Mouse (Mus musculus) intestine, embryonic 14.5 days (tissue): Measurements from ENCODE around the gene Usf1. TPM values are rescaled to one million over a fixed set of nuclear protein-coding genes. Genes with fewer than 3 reads are reported as not detected.

Source experiments
- ATAC-seq: fragments of 200-750 bp; cut with Nextera tagmentation; replicated peaks from 2 replicates; pipeline ENCODE4 v1.8.0; 2017; ENCODE audit warnings: low read depth, moderate number of reproducible peaks, moderate TSS enrichment, moderate library complexity; ENCODE audit not compliant: low FRiP score, low TSS enrichment
- DNase-seq: peaks from one replicate; pipeline ENCODE4 v3.0.0-alpha.2; 2018; ENCODE audit warnings: low spot score
- H3K27ac ChIP-seq: fragments of 300-500 bp; sonication (generic); 2 replicates; pipeline ENCODE4 v1.5.1; 2014; ENCODE audit warnings: low read depth, mild to moderate bottlenecking, control low read depth
- H3K27me3 ChIP-seq: fragments of 300-500 bp; sonication (generic); replicated peaks from 2 replicates; pipeline ENCODE4 v1.6.1; 2014; ENCODE audit warnings: low read length, control low read depth; ENCODE audit not compliant: control insufficient read depth, insufficient read depth
- H3K36me3 ChIP-seq: fragments of 300-500 bp; sonication (generic); 2 replicates; pipeline ENCODE4 v1.6.1; 2014; ENCODE audit warnings: low read length, control low read depth; ENCODE audit not compliant: control insufficient read depth, insufficient read depth
- H3K4me1 ChIP-seq: fragments of 300-500 bp; sonication (generic); replicated peaks from 2 replicates; pipeline ENCODE4 v1.6.1; 2014; ENCODE audit warnings: low read length, control low read depth, mixed read lengths; ENCODE audit not compliant: control insufficient read depth, insufficient read depth
- H3K4me2 ChIP-seq: fragments of 300-500 bp; sonication (generic); 2 replicates; pipeline ENCODE4 v1.6.1; 2014; ENCODE audit warnings: low read length
- H3K4me3 ChIP-seq: fragments of 300-500 bp; sonication (generic); 2 replicates; pipeline ENCODE4 v1.5.1; 2014; ENCODE audit warnings: low read depth, low read length, control low read depth, mixed read lengths
- H3K9ac ChIP-seq: fragments of 300-500 bp; sonication (generic); 2 replicates; pipeline ENCODE4 v1.6.1; 2014; ENCODE audit warnings: mild to moderate bottlenecking, low read length
- H3K9me3 ChIP-seq: fragments of 300-500 bp; sonication (generic); 2 replicates; pipeline ENCODE4 v1.6.1; 2016; ENCODE audit warnings: low read length, control low read depth; ENCODE audit not compliant: control insufficient read depth
- WGBS: fragments of 180-500 bp; shearing (Covaris S2); extraction: QIAGEN DNeasy Blood & Tissue Kit; methylation state at CpG from one replicate; pipeline ENCODE4 v1.1.7; 2014; 5-methylcytosine and 5-hydroxymethylcytosine counted together
- polyA plus RNA-seq: library from polyadenylated mRNA; unstranded; fragments of >200 nt; fragmentation: Nextera tagmentation; extraction: Ambion mirVana; gene quantifications from 2 replicates; pipeline ENCODE4 v1.2.1, GENCODE M21; 2014

Usf1 gene
- polyA plus RNA-seq, 1 experiment from 2014 or later = 73.7 TPM

DNA sequence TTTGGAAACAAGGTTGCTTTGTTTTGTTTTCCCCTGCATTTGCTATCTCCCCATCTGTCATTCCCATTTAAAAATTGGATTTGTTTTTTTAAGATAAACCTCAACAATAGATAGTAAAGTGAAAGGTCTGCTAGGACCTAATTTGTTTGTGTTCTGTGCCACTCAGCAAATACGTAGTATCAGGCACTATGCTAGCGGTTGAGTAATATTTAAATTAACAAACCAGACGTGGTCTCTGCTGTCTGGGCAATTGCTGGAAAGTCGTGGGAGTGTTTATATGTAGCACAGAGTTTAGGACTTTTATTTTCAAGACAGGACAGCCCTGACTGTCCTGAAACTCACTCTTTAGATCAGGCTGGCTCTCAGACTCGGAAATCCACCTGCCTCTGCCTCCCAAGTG lies 41.4 kb downstream of the Usf1 start:
- H3K27me3 ChIP-seq = no peaks in the 10 kb centered on the region
- H3K9ac ChIP-seq = no peak overlapping the region
- peaks cover 4% of the 10 kb centered on the region for H3K4me1 ChIP-seq
- no peak for ATAC-seq
- no peak for DNase-seq
- H3K27ac ChIP-seq = no peak overlapping the region
- H3K4me2 ChIP-seq = no peak overlapping the region
- H3K4me3 ChIP-seq = no peak overlapping the region
- H3K9me3 ChIP-seq = no peaks in the 10 kb centered on the region
- no peaks in the 10 kb centered on the region for H3K36me3 ChIP-seq
- WGBS = 68% methylated on average over 5 of the region's 5 CpGs

GRCm38 (mm10) chr1:171452923-171453322 lies 41.8 kb downstream of the Usf1 start:
- Histone ChIP-seq H3K27me3 (no peaks in the 10 kb centered on the region), H3K9me3 (no peaks in the 10 kb centered on the region), H3K4me1 (no peaks in the 10 kb centered on the region), H3K4me2 (no peak overlapping the region), H3K9ac (no peak overlapping the region), H3K36me3 (no peaks in the 10 kb centered on the region), H3K27ac (no peak overlapping the region), H3K4me3 (no peak overlapping the region)
- 74% methylated on average over 5 of the region's 5 CpGs for WGBS
- DNase-seq (no peak), ATAC-seq (no peak)

DNA sequence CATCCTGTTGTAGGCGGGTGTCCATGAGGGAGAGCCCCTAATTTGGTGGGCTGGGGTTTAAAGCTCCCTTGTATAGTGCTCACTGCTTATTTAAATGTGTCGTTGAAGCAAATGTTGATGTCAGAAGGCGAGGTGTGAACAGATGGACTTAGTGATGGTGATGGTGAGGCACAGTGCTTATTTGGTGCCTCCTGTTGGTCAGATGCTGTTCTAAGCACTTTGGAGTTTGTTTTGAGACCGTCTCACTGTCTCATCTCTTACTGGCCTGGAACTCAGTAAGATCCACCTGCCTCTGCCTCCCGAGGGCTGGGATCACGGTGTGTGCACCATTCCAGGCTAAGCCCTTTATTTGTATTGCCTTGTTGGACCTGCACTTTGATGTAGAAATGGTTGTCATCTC lies 43.8 kb downstream of the Usf1 start:
- Histone ChIP-seq H3K27me3 (no peaks in the 10 kb centered on the region), H3K4me2 (no peak overlapping the region), H3K9ac (no peak overlapping the region), H3K4me3 (no peak overlapping the region), H3K36me3 (no peaks in the 10 kb centered on the region), H3K9me3 (no peaks in the 10 kb centered on the region), H3K4me1 (no peaks in the 10 kb centered on the region), H3K27ac (no peak overlapping the region)
- no peak for DNase-seq
- WGBS = 89% methylated on average over 6 of the region's 6 CpGs
- no peak for ATAC-seq

DNA sequence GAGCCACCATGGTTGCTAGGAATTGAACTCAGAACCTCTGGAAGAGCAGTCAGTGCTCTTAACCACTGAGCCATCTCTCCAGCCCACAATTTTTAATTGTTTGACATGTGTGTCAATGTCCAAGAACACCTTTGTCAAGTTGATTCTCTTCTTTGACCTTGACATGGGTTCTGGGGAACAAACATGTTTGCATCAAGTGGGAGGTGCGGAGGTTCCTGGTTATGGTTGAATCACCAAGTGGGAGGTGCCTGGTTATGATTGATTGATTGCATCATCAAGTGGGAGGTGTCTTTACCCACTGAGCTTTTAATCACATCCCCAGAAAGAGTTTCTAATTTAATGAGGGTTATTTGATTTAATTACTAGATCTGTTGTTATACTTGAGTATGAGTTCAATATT lies 46.5 kb downstream of the Usf1 start:
- H3K4me2 ChIP-seq = no peak overlapping the region
- no peak for ATAC-seq
- DNase-seq = no peak
- no peak overlapping the region for H3K27ac ChIP-seq
- 88% methylated on average over 1 of the region's 1 CpGs for WGBS
- H3K36me3 ChIP-seq = peaks cover 11% of the 10 kb centered on the region
- no peak overlapping the region for H3K9ac ChIP-seq
- H3K4me1 ChIP-seq = no peaks in the 10 kb centered on the region
- H3K4me3 ChIP-seq = no peak overlapping the region
- peaks cover 4% of the 10 kb centered on the region; the same call in 1 of the 2 replicates for H3K9me3 ChIP-seq
- H3K27me3 ChIP-seq = no peaks in the 10 kb centered on the region

GRCm38 (mm10) chr1:171459791-171460190 lies 48.7 kb downstream of the Usf1 start:
- WGBS = 62% methylated on average over 5 of the region's 5 CpGs
- peaks cover 4% of the 10 kb centered on the region; the same call in 1 of the 2 replicates for H3K9me3 ChIP-seq
- no peaks in the 10 kb centered on the region for H3K27me3 ChIP-seq
- H3K27ac ChIP-seq = no peak overlapping the region
- H3K9ac ChIP-seq = no peak overlapping the region
- no peak overlapping the region for H3K4me3 ChIP-seq
- H3K4me2 ChIP-seq = no peak overlapping the region
- H3K36me3 ChIP-seq = peaks cover 16% of the 10 kb centered on the region
- ATAC-seq (no peak), DNase-seq (no peak)
- H3K4me1 ChIP-seq = no peaks in the 10 kb centered on the region

DNA sequence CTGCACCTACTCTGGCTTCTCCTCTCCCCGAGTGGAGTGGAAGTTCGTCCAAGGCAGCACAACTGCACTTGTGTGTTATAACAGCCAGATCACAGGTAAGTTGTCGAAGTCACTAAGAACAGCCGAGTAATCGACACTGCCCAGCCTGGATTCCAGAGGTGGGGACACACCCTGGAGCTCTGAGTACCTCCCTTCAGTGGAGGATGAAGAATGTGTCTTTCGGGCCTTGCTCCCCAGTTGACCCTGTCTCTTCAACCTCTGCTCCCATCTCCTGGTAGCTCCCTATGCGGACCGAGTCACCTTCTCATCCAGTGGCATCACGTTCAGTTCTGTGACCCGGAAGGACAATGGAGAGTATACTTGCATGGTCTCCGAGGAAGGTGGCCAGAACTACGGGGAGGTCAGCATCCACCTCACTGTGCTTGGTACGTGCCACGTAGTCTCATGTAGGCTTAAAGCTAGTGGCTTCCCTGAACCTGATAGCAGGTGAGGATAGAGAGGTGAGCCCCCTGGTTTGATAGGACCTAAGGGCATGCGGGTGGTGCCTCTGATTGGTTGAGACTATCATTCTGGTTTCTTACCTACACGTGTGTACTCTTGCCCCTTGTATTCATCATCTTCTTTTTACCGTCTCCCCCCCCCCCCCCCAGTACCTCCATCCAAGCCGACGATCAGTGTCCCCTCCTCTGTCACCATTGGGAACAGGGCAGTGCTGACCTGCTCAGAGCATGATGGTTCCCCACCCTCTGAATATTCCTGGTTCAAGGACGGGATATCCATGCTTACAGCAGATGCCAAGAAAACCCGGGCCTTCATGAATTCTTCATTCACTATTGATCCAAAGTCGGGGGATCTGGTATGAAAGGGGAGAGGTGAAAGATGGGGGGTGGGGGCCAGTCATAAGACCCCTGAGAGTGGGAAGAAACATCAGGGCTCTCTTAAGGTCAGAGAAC lies 49.7 kb downstream of the Usf1 start:
- H3K36me3 ChIP-seq = peaks cover 16% of the 10 kb centered on the region
- ATAC-seq = no peak
- 95% methylated on average over 22 of the region's 22 CpGs for WGBS

GRCm38 (mm10) chr1:171463133-171463532 lies 52.0 kb downstream of the Usf1 start:
- Histone ChIP-seq H3K4me2 (no peak overlapping the region), H3K27ac (no peak overlapping the region), H3K4me1 (no peaks in the 10 kb centered on the region), H3K4me3 (no peak overlapping the region), H3K36me3 (peaks cover 16% of the 10 kb centered on the region), H3K9ac (no peak overlapping the region), H3K27me3 (no peaks in the 10 kb centered on the region), H3K9me3 (peaks cover 4% of the 10 kb centered on the region; the same call in 1 of the 2 replicates)
- DNase-seq = no peak
- WGBS = 98% methylated on average over 3 of the region's 3 CpGs
- ATAC-seq = no peak

More for the DNA sequence above, 49.7 kb downstream of the Usf1 start:
- no peak overlapping the region for H3K9ac ChIP-seq
- H3K4me2 ChIP-seq = no peak overlapping the region
- H3K27ac ChIP-seq = no peak overlapping the region
- H3K9me3 ChIP-seq = peaks cover 4% of the 10 kb centered on the region; the same call in 1 of the 2 replicates
- DNase-seq = no peak
- no peaks in the 10 kb centered on the region for H3K4me1 ChIP-seq
- no peak overlapping the region for H3K4me3 ChIP-seq
- H3K27me3 ChIP-seq = no peaks in the 10 kb centered on the region

DNA sequence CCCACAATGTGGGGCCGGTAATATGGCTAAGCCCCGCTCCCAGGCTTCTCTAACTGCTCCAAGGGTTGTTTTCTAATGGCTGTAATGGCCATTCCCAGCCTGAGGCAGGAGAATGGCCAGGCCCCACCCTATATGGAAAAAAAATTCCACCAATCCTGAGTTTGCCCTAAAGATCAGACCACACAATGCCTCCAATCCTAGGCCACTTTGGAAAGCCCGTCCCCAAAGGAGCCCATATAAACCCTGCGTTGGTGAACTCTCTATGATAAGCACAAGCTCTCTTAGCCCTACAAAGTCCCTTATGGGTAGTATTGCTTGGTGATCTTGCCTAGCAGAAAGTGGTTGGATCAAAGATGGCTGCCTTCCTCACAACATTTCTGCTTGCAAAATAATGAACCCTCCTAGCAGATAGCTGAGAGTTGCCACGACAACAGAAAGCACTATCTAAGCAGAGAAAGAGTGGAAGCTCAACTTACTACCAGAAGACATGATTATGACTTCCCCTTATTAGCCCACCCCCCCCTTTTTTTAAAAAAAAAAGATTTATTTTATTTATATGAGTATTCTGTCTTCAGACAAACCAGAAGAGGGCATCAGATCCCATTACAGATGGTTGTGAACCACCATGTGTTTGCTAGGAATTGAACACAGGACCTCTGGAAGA lies 54.8 kb downstream of the Usf1 start:
- no peak overlapping the region for H3K4me2 ChIP-seq
- H3K27me3 ChIP-seq = no peaks in the 10 kb centered on the region
- H3K4me3 ChIP-seq = no peak overlapping the region
- peaks cover 4% of the 10 kb centered on the region; the same call in 1 of the 2 replicates for H3K9me3 ChIP-seq
- H3K27ac ChIP-seq = no peak overlapping the region
- peaks cover 16% of the 10 kb centered on the region for H3K36me3 ChIP-seq
- WGBS = 88% methylated on average over 5 of the region's 5 CpGs
- DNase-seq (no peak), ATAC-seq (no peak)
- no peaks in the 10 kb centered on the region; the same call in 1 of the 2 replicates for H3K4me1 ChIP-seq
- no peak overlapping the region for H3K9ac ChIP-seq
